Mouse (Mus musculus) layer of hippocampus, adult 8-10 months (tissue): Measurements from ENCODE around the gene Txn2. TPM values are rescaled to one million over a fixed set of nuclear protein-coding genes. Genes with fewer than 3 reads are reported as not detected.

ENCODE experiments used
- DNase-seq, 2 experiments: peaks; one replicate each; pipeline ENCODE4 v3.0.0; 2022; ENCODE audit warnings: low spot score in 2 of 2
- total RNA-seq, 4 experiments: library from RNA; stranded (reverse); gene quantifications; 2 replicates each; pipeline ENCODE4 v1.2.4; 2022

The Txn2 gene
- total RNA-seq, 4 experiments from 2014 or later: 119 to 130 (median 128) TPM

DNA sequence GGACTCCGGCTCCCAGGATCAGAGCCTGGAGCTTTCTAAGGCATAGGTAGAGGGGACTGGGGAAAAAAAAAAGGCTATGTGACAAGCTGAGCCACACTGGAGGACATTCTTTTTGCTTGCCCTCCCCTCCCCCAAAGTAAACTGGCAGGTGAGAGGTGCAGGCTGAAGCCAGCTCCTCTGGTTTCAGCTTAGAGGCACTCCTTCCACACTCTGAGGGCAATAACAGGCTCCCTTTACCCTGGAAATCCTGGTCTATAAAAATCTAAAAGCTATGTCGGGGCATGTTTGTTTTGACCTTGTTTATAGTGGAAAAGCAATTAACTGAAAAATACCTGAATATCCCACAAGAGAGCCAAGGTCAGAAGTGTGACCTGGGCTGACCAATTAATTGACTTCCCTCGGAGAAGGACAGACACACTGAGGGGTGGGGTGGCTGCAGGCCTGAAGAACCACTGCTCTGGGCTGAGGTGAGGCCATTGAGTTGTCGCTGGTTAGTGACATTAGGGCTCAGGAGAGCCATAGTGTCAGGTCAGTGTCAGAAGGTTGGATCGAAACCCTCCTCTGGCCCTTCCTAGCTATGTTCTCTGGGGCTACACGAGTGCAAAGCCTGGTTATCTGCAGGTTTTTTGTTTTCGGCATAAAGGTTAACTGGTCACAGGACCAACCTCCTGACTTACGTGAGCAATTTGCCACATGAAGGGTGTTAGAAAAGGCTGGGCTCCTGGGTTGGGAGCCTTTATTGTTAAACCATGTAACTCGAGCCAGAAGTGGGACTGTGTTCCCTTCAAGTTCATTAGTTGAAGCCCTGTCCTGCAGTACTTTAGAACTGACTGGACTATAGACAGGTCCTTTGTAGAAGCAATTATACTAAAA is 20.9 kb downstream of the Txn2 start:
- no peak for DNase-seq

DNA sequence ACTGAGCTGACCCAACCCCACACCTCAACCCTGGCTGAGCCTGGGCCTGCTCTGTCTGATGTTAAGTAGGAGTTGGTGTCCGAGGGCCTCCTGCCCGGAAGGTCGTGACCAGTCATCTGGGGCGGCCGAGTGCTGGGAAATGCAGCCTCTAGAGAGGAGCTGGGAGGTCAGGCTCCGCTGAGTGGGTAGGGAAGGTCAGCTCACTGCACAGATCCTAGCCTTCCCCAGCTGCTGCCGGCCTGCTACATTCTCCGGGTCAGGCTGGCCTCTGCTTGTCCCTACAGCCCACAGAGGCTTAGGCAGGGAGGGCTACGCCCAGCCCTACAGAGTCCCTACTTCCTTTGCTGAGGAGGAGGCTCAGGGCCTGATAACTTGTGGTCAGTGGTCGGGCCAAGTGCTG is 22.3 kb downstream of the Txn2 start:
- no peak for DNase-seq

DNA sequence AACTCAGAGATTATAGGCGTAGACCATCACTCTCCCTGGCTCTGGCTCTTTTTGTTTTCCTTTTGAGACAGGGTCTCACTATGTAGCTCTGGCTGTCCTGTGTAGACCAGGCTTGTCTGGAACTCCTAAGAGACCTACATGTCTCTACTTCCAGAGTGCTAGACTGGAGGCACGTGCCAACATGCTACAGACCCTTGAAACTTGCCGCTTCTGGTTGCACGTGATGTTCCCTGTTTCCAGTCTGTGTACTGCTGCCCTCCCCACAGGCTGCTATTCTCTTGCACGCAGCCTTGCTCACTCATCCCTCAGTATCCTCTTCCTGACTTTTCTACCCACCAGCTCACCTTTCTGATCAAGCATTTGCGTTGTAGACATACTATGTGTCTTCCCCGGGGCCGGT is 22.7 kb downstream of the Txn2 start:
- DNase-seq: no peak

DNA sequence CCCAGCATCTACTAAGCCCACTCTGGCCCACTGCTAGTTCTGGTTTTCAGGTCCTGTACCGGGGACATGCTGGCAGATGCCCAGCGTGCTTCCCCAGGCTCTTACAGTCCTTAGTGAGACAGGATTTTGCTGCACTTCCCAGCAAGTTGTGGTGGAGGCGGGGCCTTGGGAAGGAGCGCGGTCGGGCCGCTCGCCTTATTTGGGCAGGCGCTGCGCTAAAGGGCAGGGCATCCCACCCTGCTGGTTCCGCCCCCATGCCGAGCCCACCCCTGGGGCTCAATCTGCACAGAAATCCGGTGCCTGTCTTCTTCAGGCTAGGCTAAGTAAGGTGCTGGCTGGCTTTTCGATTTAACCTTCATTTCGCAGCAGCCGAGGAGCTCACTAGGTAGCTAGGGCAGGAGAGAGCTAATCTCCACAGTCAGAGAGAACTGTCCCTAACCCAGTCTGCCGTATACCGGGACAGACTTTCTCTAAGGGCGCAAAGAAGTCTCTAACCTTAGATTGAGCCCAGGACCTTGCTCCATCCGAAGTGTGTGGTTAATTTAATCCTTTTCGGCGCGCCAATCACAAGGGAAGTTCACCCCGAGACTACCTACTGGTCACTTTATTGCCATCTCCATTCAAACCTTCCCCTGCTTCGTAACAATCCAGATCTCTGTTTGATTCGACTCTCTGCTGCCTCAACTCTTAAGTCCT is 23.4 kb downstream of the Txn2 start:
- no peak for DNase-seq

DNA sequence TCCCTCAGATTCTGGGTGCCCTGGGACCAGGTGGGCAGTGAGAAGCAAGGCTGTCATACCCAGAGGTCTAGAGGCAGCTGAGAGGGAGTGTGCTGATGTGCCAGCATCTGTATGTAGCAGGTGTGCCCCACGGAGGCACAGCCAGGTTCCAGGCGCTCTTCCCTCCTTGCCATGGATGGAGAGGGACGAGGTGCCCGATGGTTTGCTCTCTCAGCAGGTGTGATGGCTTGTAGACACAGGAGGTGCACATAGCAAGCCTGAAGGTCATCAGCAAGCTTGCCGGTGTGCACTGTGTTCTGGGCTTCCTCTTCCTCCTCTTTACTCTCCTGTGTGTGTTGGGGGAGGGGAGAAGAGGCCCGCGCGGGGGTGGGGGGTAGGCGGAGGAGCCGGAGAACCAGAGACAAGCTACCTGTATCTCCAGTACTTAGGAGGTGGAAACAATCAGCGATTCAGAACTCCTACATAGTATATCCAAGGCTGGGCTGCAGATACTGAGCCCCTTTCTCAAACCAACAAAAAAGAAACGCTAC is 24.4 kb downstream of the Txn2 start:
- DNase-seq: no peak

DNA sequence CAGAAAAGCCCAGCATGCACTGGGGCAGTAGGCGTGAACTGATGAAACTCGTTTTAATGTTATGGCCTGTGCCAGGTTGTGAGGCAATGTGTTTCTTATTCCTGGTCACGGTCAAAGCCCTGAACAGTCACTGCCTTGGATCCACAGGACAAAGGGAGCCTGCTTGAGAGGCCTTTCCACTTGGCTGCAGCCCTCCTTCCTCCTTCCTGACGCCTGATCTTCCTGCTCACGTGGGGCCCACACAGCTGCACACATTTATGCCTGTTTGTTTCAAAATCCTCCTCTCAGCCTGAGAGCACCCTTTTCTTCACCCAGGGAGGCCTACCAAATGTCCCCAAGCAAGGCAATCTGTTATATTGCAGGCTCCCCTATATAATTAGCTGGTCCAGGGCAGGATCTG is 25.6 kb downstream of the Txn2 start:
- DNase-seq: no peak

DNA sequence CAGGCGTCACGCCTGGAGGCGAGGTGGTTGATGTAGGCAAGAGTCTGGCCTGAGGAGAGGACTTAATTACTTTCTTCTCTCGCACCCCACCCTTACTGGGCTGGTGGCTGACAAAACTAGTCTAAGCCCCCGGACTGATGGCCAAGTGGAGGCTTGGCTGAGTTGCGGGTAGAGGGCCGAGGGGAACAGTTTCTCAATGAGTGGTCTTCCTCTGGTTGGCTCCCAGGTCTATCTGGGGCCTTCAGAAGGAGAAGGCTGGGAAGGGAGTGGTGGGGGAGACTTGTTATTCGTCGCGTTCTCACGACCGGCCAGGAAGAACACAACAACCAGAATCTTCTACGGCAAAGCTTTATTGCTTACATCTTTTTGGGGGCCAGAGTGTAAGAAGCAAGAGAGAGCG is 33.9 kb downstream of the Txn2 start:
- DNase-seq: no peak

DNA sequence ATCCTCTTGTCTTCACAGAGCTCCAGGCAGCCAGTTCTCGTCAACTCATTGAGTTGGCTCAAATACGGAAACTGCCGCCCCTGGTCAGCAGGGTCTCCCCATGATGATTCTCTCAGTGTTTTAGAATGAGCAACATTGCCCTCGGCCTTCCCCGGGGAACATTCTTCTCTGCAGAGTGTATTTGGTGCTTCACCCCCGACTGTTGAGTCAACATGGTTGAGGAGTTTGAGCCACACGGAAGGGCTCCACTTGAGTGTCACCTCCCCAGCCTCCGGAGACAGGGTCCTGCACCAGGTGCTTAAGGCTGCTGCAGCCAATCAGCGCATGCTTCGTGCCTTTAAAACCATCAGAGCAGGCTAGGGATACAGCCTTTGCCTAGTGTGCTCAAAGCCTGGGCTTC is 35.5 kb downstream of the Txn2 start:
- no peak for DNase-seq

DNA sequence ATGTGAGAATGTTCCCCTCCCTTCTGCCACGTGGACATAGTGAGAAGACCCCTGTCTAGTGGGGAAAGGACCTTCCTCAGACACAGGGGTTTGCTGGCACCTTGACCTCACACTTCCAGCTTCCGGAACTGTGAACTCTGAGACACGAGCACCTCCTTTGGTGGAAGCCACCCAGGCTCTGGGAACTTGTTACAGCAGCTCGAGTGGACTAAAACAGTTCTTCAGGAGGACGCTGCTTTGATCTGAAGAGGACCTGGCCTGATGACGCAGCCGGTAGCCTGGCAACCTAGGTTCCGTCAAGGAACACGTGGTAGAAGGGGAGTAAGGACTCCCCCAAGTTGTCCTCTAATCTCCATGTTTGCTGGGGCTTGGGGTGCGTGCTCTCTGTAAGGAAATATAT is 36.4 kb downstream of the Txn2 start:
- DNase-seq: no peak

DNA sequence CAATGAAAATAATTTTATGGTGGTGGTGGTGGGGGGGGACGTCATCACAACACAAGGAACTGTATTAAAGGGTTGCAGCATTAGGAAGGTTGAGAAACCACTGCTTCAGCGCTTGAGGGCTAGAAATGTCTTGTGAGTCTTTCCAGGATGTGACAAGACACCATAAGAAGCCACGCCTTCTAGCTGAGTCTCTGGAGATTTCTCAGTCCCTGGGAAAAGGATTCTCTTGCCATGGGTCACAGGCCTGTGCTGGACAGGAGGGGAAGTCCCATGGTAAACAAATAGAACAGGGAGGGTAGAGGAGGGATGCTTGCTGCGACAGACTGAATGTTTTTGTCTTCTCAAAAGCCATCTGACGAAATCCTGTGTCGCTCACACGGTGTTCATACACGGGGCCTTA is 37.0 kb downstream of the Txn2 start:
- no peak for DNase-seq

DNA sequence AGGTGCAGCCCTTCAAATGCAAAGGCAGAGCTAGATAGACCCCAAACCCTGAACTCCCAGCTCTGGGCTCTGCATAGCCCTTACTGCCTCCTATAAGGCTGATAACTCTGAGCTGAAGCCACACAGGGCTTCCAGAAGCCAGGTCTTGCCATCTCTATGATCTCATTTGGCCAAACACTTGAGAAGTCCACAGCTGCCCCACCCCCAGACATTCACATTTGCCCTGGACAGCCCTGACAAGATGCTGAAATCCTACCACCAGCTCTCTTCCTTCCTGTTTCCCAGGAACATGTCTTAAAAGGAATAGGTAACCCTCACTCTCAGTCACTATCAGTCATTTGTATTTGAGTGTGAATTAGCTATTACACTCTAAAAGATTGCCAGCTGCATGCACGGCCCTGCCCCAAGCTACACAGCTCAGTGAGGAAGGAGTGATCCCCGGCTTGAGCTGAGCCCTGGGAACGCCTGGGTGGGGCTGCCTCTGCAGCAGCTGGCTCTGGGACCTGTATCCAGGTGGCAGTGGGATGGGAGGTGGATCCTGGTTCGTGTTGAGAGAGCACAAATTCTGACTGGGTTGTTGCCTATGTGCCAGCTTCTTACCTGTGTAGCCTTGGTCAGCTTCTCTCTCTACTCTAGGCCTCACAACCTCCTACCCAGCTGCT is 38.9 kb downstream of the Txn2 start:
- no peak for DNase-seq

DNA sequence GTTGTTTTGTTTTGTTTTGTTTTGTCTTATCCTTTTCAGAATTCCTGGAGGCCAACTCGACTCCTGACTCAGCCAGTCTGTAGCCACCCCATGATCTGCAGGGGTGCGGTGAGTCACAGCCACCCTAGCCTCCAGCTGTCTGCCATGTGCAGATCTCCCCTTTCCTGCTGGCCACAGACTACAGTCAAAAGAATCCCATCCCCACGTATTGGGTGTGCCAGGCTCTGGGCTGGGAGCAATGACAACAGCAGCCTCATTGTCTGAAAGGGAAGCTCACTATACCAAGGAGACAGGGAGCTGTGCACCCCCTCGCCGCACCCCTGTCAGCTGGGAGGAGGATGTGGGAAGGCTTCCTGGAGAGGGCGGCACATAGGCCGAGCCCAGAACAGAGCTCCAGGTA is 40.5 kb downstream of the Txn2 start:
- DNase-seq: no peak

DNA sequence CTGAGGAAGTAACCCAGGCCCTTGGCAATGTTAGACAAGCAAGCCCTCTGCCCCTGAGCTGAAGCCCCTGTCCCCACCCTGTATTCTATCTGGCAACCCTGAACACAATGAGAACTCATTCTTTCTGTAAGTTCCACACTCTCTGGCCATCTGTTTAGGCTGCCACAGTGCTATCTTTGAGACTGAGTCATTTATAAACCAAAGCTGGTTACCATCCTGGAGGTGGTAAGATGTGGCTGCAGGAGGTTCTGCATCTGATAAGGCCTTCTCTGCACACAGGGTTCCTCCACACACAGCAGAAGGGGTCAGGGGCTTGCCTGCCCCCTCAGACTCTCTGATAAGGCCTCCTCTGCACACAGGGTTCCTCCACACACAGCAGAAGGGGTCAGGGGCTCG is 41.7 kb downstream of the Txn2 start:
- DNase-seq: peak in 1 of 2 experiments; percentile 20

DNA sequence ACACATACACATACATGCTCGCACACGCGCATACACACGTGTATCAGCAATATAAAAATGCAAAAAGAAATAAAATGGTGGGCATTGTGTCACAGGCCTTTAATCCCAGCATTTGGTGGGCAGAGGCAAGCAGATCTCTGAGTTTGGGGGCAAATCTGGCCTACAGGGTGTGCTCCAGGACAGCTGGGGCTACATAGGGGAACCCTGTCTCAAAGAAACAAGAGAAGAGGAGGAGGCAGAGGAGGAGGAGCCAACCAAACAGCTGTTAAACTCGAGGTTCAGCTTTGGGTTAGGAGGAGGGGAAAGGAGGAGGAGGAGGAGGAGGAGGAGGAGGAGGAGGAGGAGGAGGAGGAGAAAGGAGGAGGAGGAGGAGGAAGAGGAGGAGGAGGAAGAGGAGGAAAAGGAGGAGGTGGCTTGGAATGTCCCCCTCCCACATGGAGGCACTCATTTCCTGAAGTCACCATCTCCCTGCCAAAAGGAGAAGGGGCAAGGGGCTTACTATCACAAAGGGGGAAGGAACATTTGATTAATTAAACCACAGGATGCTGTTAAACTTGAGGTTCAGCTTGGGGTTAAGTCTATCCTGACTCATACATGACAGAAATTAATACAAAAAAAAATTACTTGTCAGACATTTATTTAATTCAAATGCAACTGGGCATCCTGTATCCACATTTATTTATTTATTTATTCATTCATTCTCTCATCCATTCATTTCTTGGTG is 42.3 kb downstream of the Txn2 start:
- DNase-seq: no peak

DNA sequence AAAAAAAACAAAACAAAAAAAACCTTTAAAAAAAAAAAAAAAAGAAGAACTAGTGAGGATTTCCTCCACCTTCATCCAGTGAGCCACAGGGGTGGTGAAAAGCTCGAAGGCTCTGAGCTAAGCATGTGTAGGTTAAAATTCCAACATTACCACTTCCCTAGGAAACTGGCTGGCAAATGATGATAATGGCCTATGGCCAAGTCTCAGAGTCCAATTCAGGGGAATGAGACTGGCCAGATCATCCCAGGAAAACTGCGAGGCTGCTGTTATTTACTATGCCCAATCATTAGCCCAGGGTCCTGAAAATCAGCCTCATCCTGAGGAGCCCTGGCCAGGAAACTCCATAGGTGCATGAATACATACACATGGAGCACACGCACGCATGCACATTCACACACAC is 42.9 kb downstream of the Txn2 start:
- no peak for DNase-seq

DNA sequence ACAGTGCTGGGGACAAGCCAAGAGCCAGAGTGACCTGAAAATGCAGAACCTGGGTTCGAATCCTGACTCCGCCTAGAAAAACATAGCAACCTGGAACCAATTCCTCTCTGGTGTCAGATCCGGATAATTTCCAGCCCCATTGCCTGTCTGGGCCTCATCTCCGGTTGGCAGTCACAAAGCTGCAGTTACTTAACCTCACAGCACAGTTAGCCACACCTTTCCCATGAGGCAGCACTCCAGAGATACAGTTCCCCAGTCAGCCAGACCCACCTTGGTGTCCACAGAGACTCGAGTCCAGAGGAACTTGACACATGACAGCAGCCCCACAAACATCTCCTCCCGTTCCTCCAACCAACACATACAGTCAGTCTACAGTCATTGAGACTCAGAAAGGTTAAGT is 43.6 kb downstream of the Txn2 start:
- DNase-seq: no peak

DNA sequence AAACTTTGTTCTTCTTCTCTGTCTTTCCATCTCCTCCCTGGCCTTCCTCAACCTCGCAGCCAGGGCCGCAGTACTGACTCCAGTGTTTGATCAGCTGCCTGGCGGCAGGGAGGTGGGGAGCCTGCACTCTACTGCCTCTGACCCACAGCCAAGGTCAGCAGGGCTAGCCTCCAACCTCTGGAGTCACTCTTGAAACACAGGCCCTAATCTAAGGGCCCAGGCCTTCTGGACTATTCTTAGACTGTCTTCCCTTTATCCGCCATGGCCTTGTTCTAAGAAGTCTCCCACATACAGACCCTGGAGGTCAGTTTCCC is 45.2 kb downstream of the Txn2 start:
- no peak for DNase-seq

DNA sequence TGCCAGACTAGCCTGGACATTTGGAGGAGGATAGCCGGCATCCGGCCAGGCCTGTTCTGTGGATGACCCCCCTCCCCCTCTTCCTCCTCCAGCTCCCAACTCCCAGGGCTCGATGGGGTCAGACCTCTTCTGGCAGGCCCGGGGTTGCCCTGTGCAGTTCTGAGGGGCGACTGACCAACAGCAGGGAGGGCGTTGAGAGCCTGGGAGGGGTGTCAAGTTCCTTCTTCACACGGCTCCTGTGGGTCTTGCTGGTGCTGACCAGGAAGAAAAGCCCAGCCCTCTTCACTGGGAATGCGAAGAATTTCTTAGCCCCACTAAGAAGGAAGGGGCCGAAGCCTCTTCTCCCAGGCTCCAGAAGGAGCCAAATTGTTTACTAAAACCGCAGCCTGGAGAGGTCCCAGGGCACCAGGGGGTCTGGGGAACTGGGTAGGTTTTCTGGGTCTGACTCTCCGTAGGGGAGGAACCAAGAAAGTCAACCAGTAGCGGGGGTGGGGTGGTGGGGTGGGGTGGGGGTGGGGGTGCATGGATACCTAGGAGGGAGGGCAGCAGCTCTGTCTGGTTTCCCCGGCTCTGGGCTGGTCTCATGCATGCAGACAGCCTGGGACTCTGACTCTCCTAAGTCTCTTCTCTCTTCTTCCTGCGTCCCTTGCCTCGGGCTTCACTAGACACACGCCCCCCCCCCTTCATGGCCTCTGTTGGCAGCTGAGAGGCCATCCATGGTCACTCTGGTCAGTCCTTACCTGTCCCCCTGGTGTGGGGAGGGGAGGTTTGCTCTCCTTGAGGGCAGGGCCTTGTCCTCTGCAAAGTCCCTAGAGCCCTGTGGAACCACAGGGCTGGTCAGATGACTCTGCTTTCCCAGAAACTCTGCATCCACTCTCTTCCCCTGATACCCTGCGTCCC is 45.8 kb downstream of the Txn2 start:
- no peak for DNase-seq

DNA sequence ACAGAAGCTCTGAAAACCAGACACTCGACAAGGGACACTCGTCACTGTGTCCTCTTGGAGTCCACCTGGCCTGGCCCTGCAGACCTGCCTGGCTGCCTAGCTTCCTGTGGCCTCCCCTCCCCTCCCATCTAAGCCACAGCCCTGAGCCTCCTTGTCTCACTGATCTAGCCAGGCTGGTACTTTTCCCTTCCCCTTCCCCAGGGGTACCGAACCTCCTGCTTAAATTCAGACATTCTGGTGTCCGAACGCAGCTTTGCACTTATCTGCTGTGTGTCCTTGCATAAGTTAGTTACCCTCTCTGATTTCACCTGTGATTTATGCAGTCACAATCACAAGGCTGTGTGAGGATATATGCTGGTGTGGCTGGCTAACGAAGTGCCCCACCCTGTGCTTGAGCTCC is 46.5 kb downstream of the Txn2 start:
- no peak for DNase-seq

DNA sequence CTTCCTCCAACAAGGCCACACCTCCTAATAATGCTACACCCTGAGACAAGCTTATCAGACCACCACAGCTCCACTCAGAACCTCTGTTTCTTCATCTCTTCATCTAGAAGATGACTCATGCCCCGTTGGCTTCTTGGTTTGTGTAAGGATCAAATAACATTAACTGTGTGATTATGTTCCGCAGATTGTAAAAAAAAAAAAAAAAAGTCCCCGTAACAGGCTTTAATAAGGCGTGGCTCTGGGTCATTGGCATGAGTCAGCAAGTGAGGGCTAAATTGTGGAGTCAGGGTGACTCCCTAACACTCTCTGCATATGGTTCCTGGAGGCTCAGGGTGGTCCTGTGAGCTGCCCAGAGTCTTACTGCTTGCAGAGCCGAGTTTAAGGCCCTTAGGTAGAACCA is 47.1 kb downstream of the Txn2 start:
- no peak for DNase-seq

DNA sequence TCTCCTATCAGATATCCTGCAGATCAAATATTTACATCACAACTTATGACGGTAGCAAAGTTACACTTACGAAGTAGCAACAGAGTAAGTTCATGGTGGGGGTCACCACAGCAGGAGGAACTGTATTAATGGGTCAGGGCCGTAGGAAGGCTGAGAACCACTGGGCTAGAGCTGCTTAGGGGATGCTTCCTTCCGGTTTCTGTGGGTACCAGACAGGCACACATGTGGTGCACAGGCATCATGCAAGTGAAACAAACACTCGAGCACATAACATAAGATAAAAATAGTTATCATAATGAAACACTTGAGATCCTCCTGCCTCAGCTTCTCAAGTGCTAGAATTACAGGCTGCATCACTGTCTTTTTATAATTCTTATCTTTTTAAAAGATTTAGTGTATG is 48.1 kb downstream of the Txn2 start:
- no peak for DNase-seq
